Mouse (Mus musculus): Measurements from ENCODE around the gene Spsb3. TPM values are rescaled to one million over a fixed set of nuclear protein-coding genes. Genes with fewer than 3 reads are reported as not detected.

Gene Spsb3
- total RNA-seq, 2 experiments from 2014 or later = 31.5 to 35.6 TPM

Other genes with a start within 250 kb of the Spsb3 start
- 10 to 100 TPM; 66.9 to 72.8 TPM for gene Slc9a3r2, start 236.3 kb upstream of the Spsb3 start, total RNA-seq (2021)
- not detected for gene Npw, start 228.2 kb upstream of the Spsb3 start, total RNA-seq (2021)
- 10 to 100 TPM; 38.9 to 42.2 TPM for gene Zfp598, start 217.0 kb upstream of the Spsb3 start, total RNA-seq (2021)
- gene Syngr3, start 196.7 kb upstream of the Spsb3 start, total RNA-seq (2021) = 10 to 100 TPM in 1 of 2 experiments, 1 to 10 TPM in 1; 5.8 to 11.7 TPM
- 10 to 100 TPM; 36.0 to 36.8 TPM for gene Gfer, start 190.5 kb upstream of the Spsb3 start, total RNA-seq (2021)
- 1 to 10 TPM; 4.3 to 6.6 TPM for gene Noxo1, start 190.4 kb upstream of the Spsb3 start, total RNA-seq (2021)
- 10 to 100 TPM; 39.1 to 39.9 TPM for gene Tbl3, start 179.0 kb upstream of the Spsb3 start, total RNA-seq (2021)
- gene Rnf151, start 168.6 kb upstream of the Spsb3 start, total RNA-seq (2021) = under 1 TPM in 1 of 2 experiments, not detected in 1; 0.24 TPM
- 100 to 1,000 TPM; 785 to 825 TPM for gene Rps2, start 168.5 kb upstream of the Spsb3 start, total RNA-seq (2021)
- 100 to 1,000 TPM; 422 to 522 TPM for gene Ndufb10, start 162.2 kb upstream of the Spsb3 start, total RNA-seq (2021)
- gene Rpl3l, start 158.8 kb upstream of the Spsb3 start, total RNA-seq (2021) = 10 to 100 TPM; 12.0 to 51.3 TPM
- 10 to 100 TPM; 75.1 to 93.3 TPM for gene Msrb1, start 150.0 kb upstream of the Spsb3 start, total RNA-seq (2021)
- 1 to 10 TPM; 1.6 to 2.0 TPM for gene Hs3st6, start 133.7 kb upstream of the Spsb3 start, total RNA-seq (2021)
- gene Meiob, start 82.4 kb upstream of the Spsb3 start, total RNA-seq (2021) = under 1 TPM; 0.48 to 0.75 TPM
- gene Hagh, start 46.5 kb upstream of the Spsb3 start, total RNA-seq (2021) = 100 to 1,000 TPM; 132 to 147 TPM
- gene Fahd1, start 36.3 kb upstream of the Spsb3 start, total RNA-seq (2021) = 10 to 100 TPM; 43.4 to 52.2 TPM
- 10 to 100 TPM in 1 of 2 experiments, 1 to 10 TPM in 1; 9.1 to 17.1 TPM for gene Igfals, start 20.6 kb upstream of the Spsb3 start, total RNA-seq (2021)
- 10 to 100 TPM; 42.2 to 43.7 TPM for gene Nubp2, start 294 bp upstream of the Spsb3 start, total RNA-seq (2021)
- 10 to 100 TPM; 30.2 to 45.4 TPM for gene Eme2, start 8.4 kb downstream of the Spsb3 start, total RNA-seq (2021)
- gene Mrps34, start 8.5 kb downstream of the Spsb3 start, total RNA-seq (2021) = 100 to 1,000 TPM; 123 to 140 TPM
- 10 to 100 TPM; 43.6 to 51.3 TPM for gene Nme3, start 9.9 kb downstream of the Spsb3 start, total RNA-seq (2021)
- 100 to 1,000 TPM in 1 of 2 experiments, 10 to 100 TPM in 1; 63.8 to 110 TPM for gene Mapk8ip3, start 50.3 kb downstream of the Spsb3 start, total RNA-seq (2021)
- gene Jpt2, start 74.0 kb downstream of the Spsb3 start, total RNA-seq (2021) = 10 to 100 TPM; 38.4 to 44.4 TPM
- gene Cramp1l, start 129.1 kb downstream of the Spsb3 start, total RNA-seq (2021) = 10 to 100 TPM; 18.7 to 20.0 TPM
- gene Ift140, start 129.4 kb downstream of the Spsb3 start, total RNA-seq (2021) = 10 to 100 TPM; 25.0 to 28.2 TPM
- 10 to 100 TPM; 23.1 to 31.8 TPM for gene Tmem204, start 196.9 kb downstream of the Spsb3 start, total RNA-seq (2021)
- 10 to 100 TPM; 17.6 to 30.4 TPM for gene Telo2, start 229.3 kb downstream of the Spsb3 start, total RNA-seq (2021)
- gene Ptx4, start 234.1 kb downstream of the Spsb3 start, total RNA-seq (2021) = under 1 TPM; 0.18 to 0.69 TPM
- gene Clcn7, start 246.7 kb downstream of the Spsb3 start, total RNA-seq (2021) = 10 to 100 TPM; 29.8 to 33.3 TPM